Mouse (Mus musculus) CD4-positive, CD25-positive, alpha-beta regulatory T cell, adult 2 months (primary cell): ENCODE results near the gene Vcp.
A peak's percentile ranks its signal among the peaks of the same experiment; 100 is the strongest.

Source experiments
- DNase-seq: peaks from one replicate; pipeline ENCODE4 v3.0.0-alpha.2; 2012; ENCODE audit warnings: low read depth, low spot score

The Vcp gene

DNA sequence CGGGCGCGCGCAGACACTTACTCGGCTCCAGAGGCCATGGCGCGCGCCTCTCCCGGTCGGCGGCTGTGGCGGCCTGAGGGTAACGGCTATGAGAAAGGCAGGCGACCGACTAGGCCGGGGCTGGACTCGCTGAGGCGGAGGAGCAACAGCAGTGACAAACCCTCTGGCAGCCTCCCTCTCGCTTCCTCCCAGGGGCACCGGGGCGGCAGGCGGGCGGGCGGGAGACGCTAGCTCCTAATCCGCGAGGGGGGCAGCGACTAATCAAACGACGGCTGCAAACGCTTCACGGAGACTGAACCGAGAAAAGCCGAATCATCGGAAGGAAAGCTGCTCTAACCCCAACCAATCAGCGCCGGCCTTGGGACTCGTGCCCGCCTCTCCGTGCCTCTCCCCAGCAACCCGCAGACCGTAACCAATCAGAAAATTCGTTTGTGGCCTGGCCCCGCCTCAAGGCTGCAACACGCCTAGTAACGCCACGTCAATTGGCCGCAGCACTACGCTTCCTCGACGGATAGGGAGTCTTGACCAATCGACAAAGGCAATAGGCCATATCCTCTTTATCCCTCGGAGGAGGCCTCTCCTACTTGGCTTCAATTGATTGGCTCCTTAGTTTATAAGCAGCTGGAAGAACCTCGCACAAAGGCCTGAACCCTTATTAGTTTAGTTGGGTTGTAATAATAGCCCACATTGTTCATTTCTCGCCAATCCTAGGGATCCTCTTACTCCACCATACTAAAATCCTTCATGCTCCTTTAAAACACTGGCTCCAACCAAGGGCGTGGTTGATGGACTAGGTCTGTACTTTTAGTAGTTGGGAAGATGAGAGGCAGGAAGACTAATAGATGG lies at the start of gene Vcp:
TSS of gene Vcp (minus strand) at position 367 of the 846 bp plus-strand sequence.
- peak; percentile 98 for DNase-seq

DNA sequence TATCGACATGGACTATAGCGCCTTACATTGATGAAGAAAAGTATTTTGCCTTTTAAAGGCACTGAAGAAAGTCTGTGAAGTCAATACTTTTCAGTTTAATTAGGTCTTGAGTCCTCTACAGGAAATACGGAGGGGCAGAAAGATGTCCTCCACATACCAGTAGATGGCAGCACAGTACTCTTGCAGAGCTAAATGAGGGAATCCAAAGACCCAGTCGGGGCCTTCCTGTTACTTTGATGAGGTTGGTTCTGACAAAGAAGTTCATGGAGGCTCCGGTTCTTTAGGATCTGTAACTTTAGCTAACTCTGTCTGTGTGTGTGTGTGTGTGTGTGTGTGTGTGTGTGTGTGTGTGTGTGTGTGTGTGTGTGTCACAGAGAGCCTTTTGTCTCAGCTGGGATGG lies 46.9 kb upstream of the Vcp start:
- peak; percentile 89 for DNase-seq

- DNase-seq = no peak
Observed at GRCm38 (mm10) chr4:43046607-43047006, 46.3 kb upstream of the Vcp start.

DNA sequence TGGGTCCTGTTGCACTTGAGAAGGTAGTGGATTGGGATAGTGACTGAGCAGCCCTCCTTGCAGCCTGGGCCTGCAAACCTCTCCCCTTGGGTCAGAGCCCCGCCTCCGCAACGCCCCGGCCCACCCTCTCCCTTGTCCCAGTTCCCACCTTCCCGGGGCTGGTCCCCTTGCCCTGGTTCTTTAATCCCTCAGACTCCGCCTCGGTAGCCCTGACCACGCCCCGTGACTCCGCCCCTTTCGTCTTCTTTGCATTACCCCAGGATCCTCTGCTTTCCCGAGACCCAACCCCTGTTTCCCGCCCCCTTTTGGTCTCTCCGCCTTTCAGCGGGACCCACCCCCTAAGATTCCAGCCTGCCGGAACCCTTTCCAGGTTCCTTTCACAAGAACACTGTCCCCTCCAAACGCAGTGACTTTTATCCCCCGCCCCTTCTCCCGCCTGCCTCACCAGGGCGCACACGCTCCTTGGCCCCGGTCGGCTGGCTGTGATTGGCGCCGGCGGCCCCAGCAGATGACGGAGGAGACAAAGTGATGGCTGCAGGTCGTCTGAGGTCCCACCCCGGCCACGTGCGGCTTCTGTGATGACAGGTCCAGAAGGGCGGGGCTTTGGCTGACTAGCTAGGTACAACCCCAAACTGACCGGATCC lies 45.5 kb upstream of the Vcp start, which contains the start of gene Fam214b:
TSS of gene Fam214b (minus strand) at position 562 of the 644 bp plus-strand sequence.
- peak; percentile 91 for DNase-seq

DNA sequence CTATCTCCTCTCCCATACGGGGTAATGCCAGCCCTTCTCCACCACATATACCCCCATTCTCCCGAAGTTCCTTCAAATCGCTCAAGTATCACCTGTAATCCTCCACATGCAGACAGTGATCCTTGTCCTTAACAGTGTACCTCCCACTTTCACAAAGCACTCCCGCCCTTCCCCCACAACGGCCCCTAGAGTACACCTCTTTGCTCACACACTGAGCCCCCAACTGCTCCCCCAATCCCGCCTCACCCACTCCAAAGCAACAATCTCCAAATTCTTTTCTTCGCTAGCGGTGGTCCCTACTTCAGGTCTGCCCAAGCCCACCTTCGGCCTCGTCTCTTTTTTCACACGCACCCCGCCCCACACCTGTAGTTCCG lies 45.0 kb upstream of the Vcp start:
- DNase-seq = no peak

DNA sequence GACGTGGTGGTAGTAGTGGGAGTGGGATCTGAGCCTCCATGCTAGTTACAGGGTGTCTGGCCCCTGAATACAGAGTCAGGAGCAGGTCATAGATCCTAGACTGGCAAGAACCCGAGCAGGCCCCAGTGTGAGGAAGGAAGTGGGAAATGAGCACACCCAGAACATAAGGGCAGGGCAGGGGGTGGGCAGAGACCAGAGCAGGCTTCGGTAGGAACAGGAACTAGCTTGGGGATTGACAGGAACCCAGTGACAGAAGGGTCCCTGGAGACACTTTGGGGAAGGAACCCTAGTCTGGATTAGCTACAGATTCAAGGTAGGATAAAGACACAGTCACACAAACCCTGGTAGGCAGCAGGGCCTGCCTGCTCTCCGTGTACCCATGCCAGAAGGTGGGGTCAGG lies 44.4 kb upstream of the Vcp start:
- peak; percentile 22 for DNase-seq

DNA sequence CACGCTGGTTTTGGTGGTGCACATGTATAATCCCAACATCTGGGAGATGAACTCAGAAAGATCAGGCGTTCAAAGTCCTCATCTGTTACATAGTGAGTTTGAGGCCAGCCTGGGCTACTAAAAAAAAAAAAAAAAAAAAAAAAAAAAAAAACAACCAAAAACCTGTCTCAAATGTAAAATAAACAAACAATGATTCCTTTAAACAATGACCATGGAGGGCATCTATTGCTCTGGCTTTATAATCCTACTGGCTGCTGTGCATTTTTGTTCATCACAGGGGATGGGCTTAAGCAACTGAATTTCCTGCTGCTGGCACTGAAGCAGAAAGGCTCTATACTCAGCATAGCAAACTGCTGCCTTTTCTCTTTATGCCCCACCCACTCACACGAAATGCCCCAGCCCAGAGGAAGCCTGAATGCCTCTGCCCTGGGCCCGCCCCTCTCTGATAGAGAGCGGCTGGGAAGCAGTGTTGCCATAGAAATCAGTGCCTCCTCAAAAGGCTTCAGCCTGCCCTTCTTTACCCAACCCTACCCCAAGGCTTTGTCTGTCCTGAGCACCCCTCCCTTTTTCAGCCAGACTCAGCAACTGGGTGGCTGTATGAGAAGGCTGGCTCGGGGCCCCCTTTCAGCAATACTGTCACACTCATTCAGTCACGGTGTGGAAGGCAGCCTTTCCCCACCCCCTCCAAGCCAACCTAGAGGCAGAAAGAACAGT lies 43.5 kb upstream of the Vcp start:
- peak; percentile 86 for DNase-seq

- DNase-seq = no peak
Observed at GRCm38 (mm10) chr4:43040881-43041547, 40.7 kb upstream of the Vcp start.

DNA sequence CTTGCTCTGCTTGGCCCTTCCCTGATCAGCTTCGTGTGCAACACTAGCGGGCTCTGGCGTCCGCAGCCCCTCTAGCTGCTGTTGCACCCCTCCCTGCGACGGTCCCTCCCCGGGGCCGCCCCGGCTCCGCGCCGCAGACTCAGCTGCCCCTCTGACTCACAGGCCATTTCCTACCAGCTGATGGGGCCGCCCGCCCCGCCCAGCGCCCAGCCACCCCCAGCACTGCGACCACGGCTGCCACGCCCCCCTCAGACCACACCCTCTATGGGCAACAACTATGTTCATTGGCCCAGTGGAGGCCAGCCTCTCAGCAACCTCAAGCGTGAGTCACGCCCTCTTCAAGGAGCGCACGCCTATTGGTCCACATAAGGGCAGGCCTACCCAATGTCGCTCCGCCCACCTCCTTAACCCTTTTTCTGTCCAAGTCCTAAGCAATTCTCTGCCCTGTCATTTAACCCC lies 39.8 kb upstream of the Vcp start:
- DNase-seq = peak; percentile 96

GRCm38 (mm10) chr4:43039609-43040008 lies 39.3 kb upstream of the Vcp start:
- no peak for DNase-seq

DNA sequence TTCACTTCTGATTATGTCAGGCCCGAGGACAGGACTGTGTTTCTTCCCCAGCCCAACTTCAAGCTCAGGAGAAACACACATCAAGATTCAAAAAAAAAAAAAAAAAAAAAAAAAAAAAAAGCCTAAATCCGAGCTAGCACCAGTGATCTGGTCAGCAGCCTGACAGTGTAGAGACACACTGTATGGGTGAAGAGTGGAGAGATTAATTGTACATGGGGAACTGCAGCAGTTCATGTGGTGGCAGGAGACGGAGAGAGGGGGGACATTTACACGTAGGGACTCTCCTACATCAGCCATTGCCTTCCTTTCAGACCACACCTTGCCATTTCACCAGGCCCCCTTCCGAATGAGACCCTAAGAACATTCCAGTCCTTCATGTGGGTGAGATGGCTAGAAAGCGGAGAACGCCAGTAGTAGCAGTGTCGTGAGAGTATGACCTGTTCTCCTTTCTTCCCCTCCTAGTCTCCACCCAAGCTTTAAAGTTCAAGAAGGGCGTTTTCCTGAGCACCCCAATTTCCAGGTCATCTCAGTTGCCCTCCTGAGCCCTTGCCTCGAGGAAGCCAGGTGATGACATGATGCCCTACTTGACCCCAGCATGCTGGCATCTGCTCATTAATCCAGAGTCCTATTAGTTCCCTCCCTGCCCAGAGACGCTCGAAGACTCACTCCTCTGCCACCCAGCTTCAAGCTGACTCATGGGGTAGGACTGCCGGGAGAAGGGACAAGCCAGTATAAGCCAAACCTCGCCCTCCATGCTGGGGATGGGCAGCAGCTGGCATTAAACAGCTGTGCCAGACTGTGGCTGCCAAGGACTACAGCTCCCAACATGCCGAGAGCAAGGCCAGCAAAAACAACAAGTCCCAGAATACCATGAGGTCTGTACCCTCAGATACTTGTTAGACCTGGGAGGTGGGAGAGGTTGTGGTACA lies 38.5 kb upstream of the Vcp start:
- DNase-seq = no peak

DNA sequence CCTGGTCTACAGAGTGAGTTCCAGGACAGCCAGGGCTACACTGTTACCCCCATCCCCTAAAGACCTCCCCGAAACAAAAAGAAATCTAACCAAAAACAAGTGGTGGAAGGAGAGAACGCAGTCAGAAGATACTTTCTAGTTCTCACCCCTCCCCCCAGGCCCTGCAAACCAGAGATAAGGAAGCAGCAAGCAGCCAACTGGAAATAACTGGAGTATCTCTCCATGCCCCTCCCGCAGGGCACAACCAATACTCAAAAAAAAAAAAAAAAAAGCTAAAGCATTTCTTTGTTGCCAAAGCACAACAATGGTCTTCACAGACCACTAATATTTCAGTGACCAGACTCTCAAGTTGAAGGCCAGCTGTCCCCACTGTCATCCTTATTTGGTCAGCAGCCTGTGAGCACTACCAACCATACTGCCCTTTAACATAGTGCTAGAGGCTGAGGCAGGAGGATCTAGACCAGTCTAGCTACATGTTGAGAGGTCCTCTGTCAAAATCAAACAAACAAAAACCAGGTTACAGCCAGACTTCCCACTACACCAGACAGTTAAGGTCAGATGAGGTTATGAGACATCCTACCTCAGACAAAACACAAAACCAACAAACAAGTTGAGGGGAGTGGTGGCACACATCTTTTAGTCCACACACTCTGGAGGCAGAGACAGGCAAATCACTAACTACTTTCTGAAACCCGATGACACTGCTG lies 37.7 kb upstream of the Vcp start:
- DNase-seq = no peak

DNA sequence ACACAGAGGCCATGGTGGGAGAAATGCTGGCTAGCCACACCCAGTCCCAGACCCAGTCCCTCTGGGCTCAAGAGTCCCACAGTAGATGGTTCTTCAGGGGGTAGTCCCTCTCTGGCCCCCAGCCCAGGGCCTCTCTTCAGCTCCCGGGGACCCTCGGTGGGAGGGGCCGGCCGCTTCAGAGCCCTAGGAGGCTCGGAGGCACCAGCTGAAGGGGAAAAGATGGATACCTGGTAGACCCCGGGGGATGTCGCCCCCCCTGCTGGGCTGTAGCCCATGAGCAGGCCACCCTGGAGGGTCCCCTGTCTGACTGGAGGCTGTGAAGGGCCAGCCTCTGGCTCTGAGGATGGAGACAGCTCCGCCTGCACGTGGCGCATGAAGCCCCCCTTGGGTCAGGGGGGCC lies 36.0 kb upstream of the Vcp start:
- no peak for DNase-seq

- no peak for DNase-seq
Observed at GRCm38 (mm10) chr4:43035851-43036250, 35.5 kb upstream of the Vcp start.

DNA sequence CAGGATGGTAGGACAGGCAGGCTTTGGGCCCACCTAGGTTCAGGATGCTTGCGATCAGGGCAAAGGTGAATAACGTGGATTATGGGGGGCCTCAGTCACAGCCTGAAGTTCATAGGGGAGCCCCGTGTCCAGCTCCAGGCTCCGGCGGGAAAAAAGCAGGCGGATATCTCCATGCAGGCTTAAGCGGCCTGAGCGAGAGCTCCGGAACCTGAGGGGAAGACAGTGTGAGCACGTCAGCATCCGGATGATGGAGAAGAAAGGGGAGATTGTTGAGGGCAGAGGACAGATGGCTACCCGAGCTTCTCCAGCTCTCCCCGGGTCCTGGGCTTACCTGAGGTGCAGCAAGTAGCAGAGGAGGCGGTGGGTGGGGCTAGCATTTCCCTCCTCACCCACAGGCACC lies 33.2 kb upstream of the Vcp start:
- DNase-seq = no peak

DNA sequence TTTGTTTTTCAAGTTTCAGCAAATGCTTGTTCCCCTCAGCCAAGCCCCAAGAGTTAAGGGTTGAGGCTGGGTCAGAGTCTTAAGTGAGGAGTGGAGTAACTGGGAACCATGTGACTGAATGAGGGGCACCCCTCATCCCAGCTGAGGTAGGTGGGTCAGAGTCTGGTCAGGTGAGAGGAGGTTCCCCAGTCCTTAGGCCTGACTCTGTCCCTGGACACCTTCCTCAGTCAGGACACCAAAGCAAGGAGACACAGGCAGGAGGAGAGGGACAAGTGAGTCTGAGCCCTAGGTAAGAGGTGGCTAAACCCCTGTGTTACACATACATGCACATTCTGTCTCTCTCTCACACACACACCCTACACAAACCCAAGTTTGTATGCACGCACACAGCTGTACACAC lies 32.2 kb upstream of the Vcp start:
- no peak for DNase-seq

- DNase-seq = peak; percentile 92
Observed at GRCm38 (mm10) chr4:43031237-43031995, 31.1 kb upstream of the Vcp start, which contains the start of gene Stoml2. Gene Stoml2 (minus strand): TSS chr4:43031710.

DNA sequence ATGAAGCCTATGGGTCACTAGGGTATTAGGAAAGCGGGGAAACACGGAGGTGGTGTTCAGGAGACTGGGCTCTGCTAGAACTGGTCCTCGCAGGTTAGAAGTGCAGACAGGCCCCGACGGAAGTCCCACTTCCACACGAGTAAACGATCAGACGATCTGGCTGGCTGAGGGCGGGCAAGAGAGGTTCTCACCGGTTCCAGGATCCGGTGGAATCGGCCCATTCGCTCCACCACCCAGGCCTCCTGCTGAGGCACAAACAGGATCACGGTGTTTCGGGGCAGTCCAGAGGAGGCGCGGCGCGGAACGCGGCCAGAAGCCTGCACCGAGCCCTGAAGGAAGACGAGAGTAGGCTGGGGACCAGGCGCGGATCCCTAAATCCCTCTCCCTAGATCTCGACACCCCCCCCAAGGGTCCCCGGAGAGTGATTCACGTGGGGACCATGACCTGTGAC lies 30.5 kb upstream of the Vcp start:
- DNase-seq = peak; percentile 46

DNA sequence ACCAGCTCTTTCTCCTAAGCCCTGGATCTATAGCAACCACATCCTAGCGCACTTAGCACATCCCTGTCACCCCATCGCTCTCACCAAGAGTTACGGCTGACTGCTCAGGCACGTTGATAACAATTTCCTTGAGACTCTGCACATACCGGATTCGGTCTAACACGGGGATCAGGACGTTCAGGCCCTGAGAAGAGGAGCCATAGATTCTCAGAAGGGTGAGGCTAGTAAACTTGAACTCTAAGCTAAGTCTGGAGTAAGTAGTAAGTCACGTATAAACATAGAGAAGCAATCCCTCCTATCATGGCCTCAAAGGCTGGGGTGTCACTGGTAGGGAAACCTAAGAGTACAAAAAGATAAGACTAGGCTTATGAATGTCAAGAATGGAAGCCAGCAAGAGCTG lies 30.0 kb upstream of the Vcp start:
- no peak for DNase-seq
